Mouse (Mus musculus) left cerebral cortex, adult 18-20 months (tissue): ENCODE measurements around the gene Ntmt1. TPM values are rescaled to one million over a fixed set of nuclear protein-coding genes. Genes with fewer than 3 reads are reported as not detected.
A peak's percentile ranks its signal among the peaks of the same experiment; 100 is the strongest.

Experiments used
- DNase-seq, 2 experiments: peaks; one replicate each; pipeline ENCODE4 v3.0.0; 2021 to 2022; ENCODE audit warnings: low spot score in 2 of 2, mixed read lengths in 1 of 2
- long read RNA-seq, 2 experiments: library from polyadenylated mRNA; stranded (forward); transcript quantifications; one replicate each; pipeline ENCODE4 v2.0.0; 2021
- total RNA-seq, 2 experiments: library from RNA; stranded (reverse); gene quantifications; 2 replicates each; pipeline ENCODE4 v1.2.3; 2021

Gene Ntmt1
- 10 to 100 TPM; 32.9 to 34.1 TPM for total RNA-seq
- long read RNA-seq, experiment 1, transcript Ntmt1-207 (4 exons, 1,192 nt), result minor isoform, 5 of 57 reads
- long read RNA-seq, experiment 1, transcript Ntmt1-201 (4 exons, 1,387 nt), result major isoform, 38 of 57 reads
- long read RNA-seq, experiment 1, partial matches to known transcripts, result 0 of 57 reads
- long read RNA-seq, experiment 1, other reads (novel, unspliced or antisense), result 13 of 57 reads
- long read RNA-seq, experiment 2, transcript Ntmt1-201 (4 exons, 1,387 nt), result major isoform, 27 of 47 reads
- long read RNA-seq, experiment 2, partial matches to known transcripts, result 3 of 47 reads
- long read RNA-seq, experiment 2, other reads (novel, unspliced or antisense), result 13 of 47 reads

GRCm38 (mm10) chr2:30807648-30808295 is at the start of gene Ntmt1:
Gene Ntmt1 (plus strand): TSS chr2:30807826.
- peak; percentile 97 to 99 for DNase-seq

- DNase-seq, result peak; percentile 40 to 44
These were observed 49.1 kb upstream of the Ntmt1 start for GRCm38 (mm10) chr2:30758341-30759087.

- no peak for DNase-seq
These were observed 48.6 kb upstream of the Ntmt1 start for GRCm38 (mm10) chr2:30759088-30759374.

- DNase-seq, result no peak
These were observed 48.2 kb upstream of the Ntmt1 start for GRCm38 (mm10) chr2:30759442-30759841.

- no peak for DNase-seq
These were observed 47.6 kb upstream of the Ntmt1 start for GRCm38 (mm10) chr2:30759858-30760547.

- no peak for DNase-seq
These were observed 46.9 kb upstream of the Ntmt1 start for GRCm38 (mm10) chr2:30760706-30761105.

- DNase-seq, result no peak
These were observed 41.2 kb upstream of the Ntmt1 start for GRCm38 (mm10) chr2:30766446-30766845.

GRCm38 (mm10) chr2:30767626-30768240 is 39.9 kb upstream of the Ntmt1 start:
- DNase-seq, result peak in 1 of 2 experiments; percentile 1

- no peak for DNase-seq
These were observed 39.1 kb upstream of the Ntmt1 start for GRCm38 (mm10) chr2:30768529-30768928.

- DNase-seq, result no peak
These were observed 38.4 kb upstream of the Ntmt1 start for GRCm38 (mm10) chr2:30769187-30769586.

- peak; percentile 26 to 35 for DNase-seq
These were observed 36.2 kb upstream of the Ntmt1 start for GRCm38 (mm10) chr2:30771368-30771805.

GRCm38 (mm10) chr2:30771806-30772460 is 35.7 kb upstream of the Ntmt1 start:
- DNase-seq, result peak; percentile 70 to 82

- DNase-seq, result no peak
These were observed 34.9 kb upstream of the Ntmt1 start for GRCm38 (mm10) chr2:30772581-30773312.

GRCm38 (mm10) chr2:30773313-30774005 is 34.2 kb upstream of the Ntmt1 start:
- DNase-seq, result no peak

GRCm38 (mm10) chr2:30775955-30776354 is 31.7 kb upstream of the Ntmt1 start:
- no peak for DNase-seq

- no peak for DNase-seq
These were observed 30.4 kb upstream of the Ntmt1 start for GRCm38 (mm10) chr2:30777266-30777665.

GRCm38 (mm10) chr2:30778235-30778634 is 29.4 kb upstream of the Ntmt1 start:
- DNase-seq, result no peak

- DNase-seq, result no peak
These were observed 28.4 kb upstream of the Ntmt1 start for GRCm38 (mm10) chr2:30779241-30779640.
